Mouse (Mus musculus): ENCODE data around the gene Chst11.

- TF ChIP-seq CTCF (IDR thresholded peaks at IDR 0.05; ENCODE audit: borderline replicate concordance, insufficient read depth, low read depth, low read length), result no peak
- no peak for TF ChIP-seq POLR2A (IDR thresholded peaks at IDR 0.05; ENCODE audit: borderline replicate concordance, insufficient read depth, low read length)
Measured at GRCm38 (mm10) chr10:82975806-82976205, 9.5 kb upstream of the Chst11 start.
